Mouse (Mus musculus) liver, postnatal 0 days (tissue): ENCODE measurements at regions not wholly inside any gene's neighbourhood (a gene's known extent, or its start where the extent isn't known, plus 50 kb on each side); places are given as distances from the start of the nearest gene placed in this dataset.

Experiments used
- ATAC-seq: fragments of 200-750 bp; cut with Nextera tagmentation; 2 replicates; pipeline ENCODE4 v1.8.0; 2017; ENCODE audit warnings: mild to moderate bottlenecking, moderate library complexity
- DNase-seq: peaks from one replicate; pipeline ENCODE4 v3.0.0-alpha.2; 2016
- H3K27ac ChIP-seq: fragments of 300-500 bp; sonication (generic); 2 replicates; pipeline ENCODE4 v1.5.1; 2014; ENCODE audit warnings: antibody characterized with exemption, moderate library complexity, mild to moderate bottlenecking, low read depth
- H3K27me3 ChIP-seq: fragments of 300-500 bp; sonication (generic); 2 replicates; pipeline ENCODE4 v1.6.1; 2014; ENCODE audit warnings: low read length, control low read depth, mixed read lengths; ENCODE audit not compliant: insufficient read depth
- H3K36me3 ChIP-seq: fragments of 300-500 bp; sonication (generic); replicated peaks from 2 replicates; pipeline ENCODE4 v1.6.1; 2014; ENCODE audit warnings: mild to moderate bottlenecking, control low read depth, low read length, moderate library complexity, mixed read lengths; ENCODE audit not compliant: insufficient read depth
- H3K4me1 ChIP-seq: fragments of 300-500 bp; sonication (generic); 2 replicates; pipeline ENCODE4 v1.6.1; 2014; ENCODE audit warnings: antibody characterized with exemption, mild to moderate bottlenecking, control low read depth; ENCODE audit not compliant: insufficient read depth
- H3K4me2 ChIP-seq: fragments of 300-500 bp; sonication (generic); 2 replicates; pipeline ENCODE4 v1.6.1; 2014; ENCODE audit warnings: low read depth, mild to moderate bottlenecking, low read length, moderate library complexity, mixed read lengths
- H3K4me3 ChIP-seq: fragments of 300-500 bp; sonication (generic); 2 replicates; pipeline ENCODE4 v1.5.1; 2014; ENCODE audit warnings: low read depth, low read length
- H3K9ac ChIP-seq: fragments of 300-500 bp; sonication (generic); replicated peaks from 2 replicates; pipeline ENCODE4 v1.6.1; 2014; ENCODE audit warnings: mild to moderate bottlenecking, moderate library complexity
- H3K9me3 ChIP-seq: fragments of 300-500 bp; sonication (generic); 2 replicates; pipeline ENCODE4 v1.6.1; 2016; ENCODE audit warnings: mild to moderate bottlenecking, control low read depth, low read length, mixed read lengths
- CTCF ChIP-seq: sonication (generic); IDR thresholded peaks from 2 replicates; pipeline ENCODE4 v1.5.1; 2016; ENCODE audit warnings: antibody characterized with exemption, low read depth
- EP300 ChIP-seq: IDR thresholded peaks from 2 replicates; pipeline ENCODE4 v1.6.1; 2016; ENCODE audit warnings: antibody characterized with exemption, low read depth, mild to moderate bottlenecking
- WGBS: fragments of 180-500 bp; shearing (Covaris S2); extraction: QIAGEN DNeasy Blood & Tissue Kit; methylation state at CpG from one replicate; pipeline ENCODE4 v1.1.7; 2014; ENCODE audit not compliant: insufficient replicate concordance; 5-methylcytosine and 5-hydroxymethylcytosine counted together

- Histone ChIP-seq H3K9me3 (no peaks in the 10 kb centered on the region), H3K4me1 (no peaks in the 10 kb centered on the region), H3K27ac (no peak overlapping the region), H3K9ac (no peak overlapping the region), H3K4me2 (no peak overlapping the region), H3K4me3 (no peak overlapping the region), H3K27me3 (no peaks in the 10 kb centered on the region), H3K36me3 (no peaks in the 10 kb centered on the region)
- DNase-seq (no peak), ATAC-seq (no peak)
- TF ChIP-seq CTCF (no peak), EP300 (no peak)
- WGBS = 76% methylated on average over 2 of the region's 2 CpGs
Measured at GRCm38 (mm10) chr10:45886636-45887035, 309.0 kb downstream of the Hace1 start.

GRCm38 (mm10) chr10:45888835-45889234, 311.2 kb downstream of the Hace1 start:
- no peak for TF ChIP-seq CTCF
- 70% methylated on average over 4 of the region's 4 CpGs for WGBS
- H3K9me3 ChIP-seq = no peaks in the 10 kb centered on the region
- ATAC-seq (no peak), DNase-seq (no peak)
- H3K36me3 ChIP-seq = no peaks in the 10 kb centered on the region
- no peaks in the 10 kb centered on the region for H3K27me3 ChIP-seq
- H3K27ac ChIP-seq = no peak overlapping the region
- no peak overlapping the region for H3K9ac ChIP-seq
- H3K4me2 ChIP-seq = no peak overlapping the region
- no peaks in the 10 kb centered on the region for H3K4me1 ChIP-seq
- no peak overlapping the region for H3K4me3 ChIP-seq

GRCm38 (mm10) chr10:45889381-45889951, 311.8 kb downstream of the Hace1 start:
- H3K4me3 ChIP-seq = no peak overlapping the region
- TF ChIP-seq CTCF (no peak), EP300 (no peak)

GRCm38 (mm10) chr10:45890088-45890626, 312.5 kb downstream of the Hace1 start:
- H3K27me3 ChIP-seq = no peaks in the 10 kb centered on the region
- ATAC-seq (no peak), DNase-seq (no peak)
- H3K36me3 ChIP-seq = no peaks in the 10 kb centered on the region
- H3K4me3 ChIP-seq = no peak overlapping the region
- no peak for TF ChIP-seq EP300
- TF ChIP-seq CTCF = no peak
- H3K9me3 ChIP-seq = no peaks in the 10 kb centered on the region
- 76% methylated on average over 9 of the region's 9 CpGs for WGBS
- no peak overlapping the region for H3K27ac ChIP-seq
- no peak overlapping the region for H3K9ac ChIP-seq
- H3K4me2 ChIP-seq = no peak overlapping the region
- H3K4me1 ChIP-seq = no peaks in the 10 kb centered on the region

More at GRCm38 (mm10) chr10:45889381-45889951, 311.8 kb downstream of the Hace1 start:
- H3K9ac ChIP-seq = no peak overlapping the region
- H3K27me3 ChIP-seq = no peaks in the 10 kb centered on the region
- no peaks in the 10 kb centered on the region for H3K4me1 ChIP-seq
- H3K4me2 ChIP-seq = no peak overlapping the region
- H3K9me3 ChIP-seq = no peaks in the 10 kb centered on the region
- DNase-seq (no peak), ATAC-seq (no peak)
- H3K36me3 ChIP-seq = no peaks in the 10 kb centered on the region
- no peak overlapping the region for H3K27ac ChIP-seq
- WGBS = 75% methylated on average over 13 of the region's 13 CpGs

GRCm38 (mm10) chr10:45892464-45892863, 314.8 kb downstream of the Hace1 start:
- DNase-seq (no peak), ATAC-seq (no peak)
- H3K9me3 ChIP-seq = no peaks in the 10 kb centered on the region
- no peak overlapping the region for H3K27ac ChIP-seq
- no peaks in the 10 kb centered on the region for H3K27me3 ChIP-seq
- no peaks in the 10 kb centered on the region for H3K4me1 ChIP-seq
- no peaks in the 10 kb centered on the region for H3K36me3 ChIP-seq
- no peak overlapping the region for H3K4me3 ChIP-seq
- 80% methylated on average over 2 of the region's 2 CpGs for WGBS
- H3K4me2 ChIP-seq = no peak overlapping the region
- no peak overlapping the region for H3K9ac ChIP-seq
- no peak for TF ChIP-seq CTCF
- TF ChIP-seq EP300 = no peak

- H3K27me3 ChIP-seq = no peaks in the 10 kb centered on the region
- ATAC-seq = no peak
- no peak overlapping the region for H3K27ac ChIP-seq
- no peak overlapping the region for H3K4me2 ChIP-seq
- H3K4me1 ChIP-seq = no peaks in the 10 kb centered on the region
- no peak overlapping the region for H3K9ac ChIP-seq
- H3K9me3 ChIP-seq = no peaks in the 10 kb centered on the region
- H3K4me3 ChIP-seq = no peak overlapping the region
- 64% methylated on average over 2 of the region's 2 CpGs for WGBS
- DNase-seq = no peak
- no peak for TF ChIP-seq CTCF
- TF ChIP-seq EP300 = no peak
- H3K36me3 ChIP-seq = no peaks in the 10 kb centered on the region
Measured at GRCm38 (mm10) chr10:45893894-45894831, 316.5 kb downstream of the Hace1 start.
